Mouse (Mus musculus) brain, embryonic 14.5 days (tissue): ENCODE data around the gene Spen.

Experiments
- CTCF ChIP-seq: fragments of 200-500 bp; IDR thresholded peaks from 2 replicates; pipeline ENCODE4 v1.5.1; 2012; ENCODE audit warnings: inconsistent platforms, mild to moderate bottlenecking, moderate library complexity, borderline replicate concordance; ENCODE audit not compliant: insufficient read depth, insufficient read length; ENCODE audit errors: extremely low read depth
- POLR2A ChIP-seq: fragments of 200-500 bp; IDR thresholded peaks from 2 replicates; pipeline ENCODE4 v1.6.1; 2012; ENCODE audit warnings: mild to moderate bottlenecking, inconsistent platforms, borderline replicate concordance; ENCODE audit not compliant: poor library complexity, insufficient read depth, insufficient read length, severe bottlenecking; ENCODE audit errors: extremely low read depth

DNA sequence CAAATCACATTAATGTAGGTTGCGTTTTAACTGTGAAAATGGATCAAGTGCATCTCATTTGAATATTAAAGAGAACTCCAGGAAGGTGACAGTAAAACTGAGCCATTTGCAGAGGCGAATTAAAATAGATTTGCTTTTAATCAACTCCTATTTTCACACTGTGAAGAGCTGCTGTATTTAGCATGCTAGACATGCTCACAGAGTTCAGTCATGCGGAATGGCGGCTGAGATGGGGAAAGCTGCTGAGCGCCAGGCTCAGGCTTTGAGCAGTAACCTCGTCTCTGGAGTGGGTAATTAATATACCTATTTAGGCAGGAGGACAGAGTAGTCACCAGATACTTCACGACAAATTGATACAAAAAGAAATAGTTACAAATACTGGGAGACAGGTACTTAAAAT is 3.5 kb upstream of the Spen start:
- TF ChIP-seq CTCF (no peak), POLR2A (no peak)
